Mouse (Mus musculus): ENCODE measurements around the gene Jam3. TPM values are rescaled to one million over a fixed set of nuclear protein-coding genes. Genes with fewer than 3 reads are reported as not detected.
"Not testable (repeated sequence)": the region's sequence is repeated elsewhere in the genome, so short reads cannot be mapped to it uniquely, and the experiment has no call there.

Jam3 gene
- polyA plus RNA-seq, 1 experiment from 2014 or later = not detected

DNA sequence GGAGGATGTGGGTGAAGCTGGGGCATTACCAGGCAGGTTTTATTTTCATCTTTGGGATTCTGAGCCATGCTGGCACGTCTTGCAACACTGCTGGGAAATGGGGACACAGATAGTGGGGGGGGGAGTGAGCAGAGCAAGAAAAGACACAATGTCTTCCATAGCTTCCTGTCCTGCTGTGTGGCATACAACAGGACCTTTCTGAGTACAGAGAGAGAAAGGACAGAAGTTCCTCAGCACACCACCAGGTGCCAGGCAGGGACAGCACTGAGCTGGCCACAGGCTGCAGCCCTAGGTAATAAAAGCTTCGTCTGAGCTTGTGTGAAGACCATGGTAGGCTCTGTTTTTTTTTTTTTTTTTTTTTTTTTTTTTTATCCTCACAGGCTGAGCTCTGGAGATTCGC is 25.3 kb upstream of the Jam3 start:
- Histone ChIP-seq H3K4me3 (ENCODE audit: inconsistent target) (no peak overlapping the region), H3K36me3 (ENCODE audit: inconsistent target) (no peaks in the 10 kb centered on the region), H3K27ac (no peak overlapping the region), H3K79me2 (ENCODE audit: inconsistent target) (no peaks in the 10 kb centered on the region)
- WGBS (ENCODE audit: missing documents) = 58% methylated on average over 3 of the region's 3 CpGs

DNA sequence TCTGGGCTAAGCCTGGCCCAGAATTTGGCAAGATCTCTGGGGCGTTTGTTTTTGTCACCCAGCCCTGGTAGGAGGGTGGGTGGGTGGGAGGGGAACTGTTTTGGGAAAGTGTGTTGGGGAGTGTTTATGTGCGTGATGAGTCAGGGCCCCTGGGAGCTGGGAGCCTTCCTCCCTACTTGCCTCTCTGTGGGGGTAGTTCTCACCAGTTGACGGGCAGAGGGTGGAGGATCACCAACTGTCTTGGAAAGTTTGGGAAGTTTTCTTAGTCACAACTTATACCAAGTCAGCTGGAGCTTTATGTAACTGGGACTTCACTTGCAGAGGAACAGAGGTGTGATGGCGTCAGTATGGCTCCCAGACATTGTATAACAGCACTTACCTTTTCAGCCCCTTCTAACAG is 23.7 kb upstream of the Jam3 start:
- H3K4me3 ChIP-seq (ENCODE audit: inconsistent target) = no peak overlapping the region
- H3K79me2 ChIP-seq (ENCODE audit: inconsistent target) = no peaks in the 10 kb centered on the region
- WGBS (ENCODE audit: missing documents) = 87% methylated on average over 4 of the region's 4 CpGs
- no peaks in the 10 kb centered on the region for H3K36me3 ChIP-seq (ENCODE audit: inconsistent target)
- no peak overlapping the region for H3K27ac ChIP-seq

DNA sequence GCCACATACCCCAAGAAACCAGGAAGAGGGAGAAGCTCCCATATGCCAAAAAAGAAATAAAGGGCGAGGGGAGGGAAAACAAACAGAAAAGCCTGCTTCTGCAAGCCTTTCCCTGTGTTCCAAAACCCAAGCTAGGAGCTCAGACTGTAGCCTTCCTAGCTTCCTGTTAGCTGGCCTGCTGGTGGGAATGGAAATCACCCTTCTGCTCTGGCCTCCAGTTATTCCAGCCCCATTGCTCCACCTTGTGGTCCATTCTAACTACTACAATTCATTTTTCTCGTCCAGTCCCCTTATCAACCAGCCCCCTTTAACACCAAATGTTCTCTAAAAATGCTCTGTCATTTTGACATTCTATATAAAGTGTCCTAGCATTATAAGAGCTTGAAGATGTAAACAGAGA is 20.9 kb upstream of the Jam3 start:
- 38% methylated on average over 2 of the region's 2 CpGs for whole genome bisulfite sequencing (ENCODE audit: missing documents)
- H3K79me2 ChIP-seq (ENCODE audit: inconsistent target) = no peaks in the 10 kb centered on the region
- no peak overlapping the region for H3K4me3 ChIP-seq (ENCODE audit: inconsistent target)
- no peak overlapping the region for H3K27ac ChIP-seq
- no peaks in the 10 kb centered on the region for H3K36me3 ChIP-seq (ENCODE audit: inconsistent target)

DNA sequence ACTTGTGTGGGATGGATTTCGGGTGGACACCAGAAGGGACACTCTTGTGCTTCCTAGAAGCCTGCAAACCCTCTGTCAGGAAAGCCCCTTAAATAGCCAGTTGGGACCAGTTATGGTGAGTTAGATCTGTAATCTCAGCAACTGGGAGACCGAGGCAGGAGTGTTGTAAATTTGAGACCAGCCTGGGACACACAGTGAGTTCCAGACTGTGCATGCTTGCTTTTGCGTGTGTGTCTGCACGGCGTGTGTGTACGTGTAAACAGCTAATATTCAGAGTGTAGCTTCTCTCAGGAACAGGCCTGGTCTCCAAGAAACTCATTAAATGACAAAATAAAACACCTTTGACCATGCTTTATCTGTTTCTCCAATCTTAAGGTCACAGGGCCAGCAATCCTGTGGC is 20.5 kb upstream of the Jam3 start:
- Histone ChIP-seq H3K4me3 (ENCODE audit: inconsistent target) (no peak overlapping the region), H3K36me3 (ENCODE audit: inconsistent target) (no peaks in the 10 kb centered on the region), H3K27ac (no peak overlapping the region), H3K79me2 (ENCODE audit: inconsistent target) (no peaks in the 10 kb centered on the region)
- WGBS (ENCODE audit: missing documents) = 91% methylated on average over 6 of the region's 6 CpGs

DNA sequence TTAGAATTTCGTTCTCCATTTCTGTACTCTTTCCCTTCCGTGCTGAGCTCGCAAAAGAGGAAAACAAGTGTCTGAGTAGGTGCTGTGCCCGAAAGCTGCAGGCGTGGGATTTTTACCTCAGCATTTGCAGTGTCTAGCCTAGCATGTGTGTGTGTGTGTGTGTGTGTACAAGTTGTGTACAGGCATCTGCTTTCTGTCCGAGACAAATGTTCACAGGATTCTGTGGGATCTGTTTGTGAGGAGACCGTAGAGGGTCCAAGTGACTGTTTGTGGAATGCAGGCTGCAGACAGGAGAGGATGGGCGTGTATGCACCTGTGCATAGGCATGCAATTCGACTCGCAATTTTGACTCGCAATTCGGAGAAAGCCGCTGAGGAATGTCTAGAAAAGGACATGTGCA is 20.0 kb upstream of the Jam3 start:
- no peak overlapping the region for H3K27ac ChIP-seq
- no peaks in the 10 kb centered on the region for H3K36me3 ChIP-seq (ENCODE audit: inconsistent target)
- 88% methylated on average over 13 of the region's 13 CpGs for WGBS (ENCODE audit: missing documents)
- H3K79me2 ChIP-seq (ENCODE audit: inconsistent target) = no peaks in the 10 kb centered on the region
- no peak overlapping the region for H3K4me3 ChIP-seq (ENCODE audit: inconsistent target)

DNA sequence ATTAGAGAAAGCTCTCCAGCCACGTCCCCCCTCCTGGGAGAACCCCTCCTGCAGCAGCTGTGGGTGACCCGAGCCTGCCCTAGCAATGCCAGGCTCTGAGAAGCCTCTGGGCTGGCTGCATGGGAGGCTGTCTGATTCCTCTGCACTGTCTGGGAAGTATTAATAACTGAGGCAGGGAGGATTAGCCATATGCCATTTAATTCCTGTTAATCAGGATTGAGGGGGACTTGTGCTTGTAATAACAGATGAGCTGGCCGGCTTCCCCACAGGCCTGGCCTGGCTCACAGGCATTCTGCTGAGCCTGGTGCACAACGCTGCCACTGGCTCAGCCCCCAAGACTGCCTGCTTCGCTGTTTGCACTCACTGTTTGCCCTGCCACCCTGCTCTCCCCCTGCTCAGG is 18.9 kb upstream of the Jam3 start:
- Histone ChIP-seq H3K27ac (no peak overlapping the region), H3K4me3 (ENCODE audit: inconsistent target) (no peak overlapping the region), H3K79me2 (ENCODE audit: inconsistent target) (no peaks in the 10 kb centered on the region), H3K36me3 (ENCODE audit: inconsistent target) (no peaks in the 10 kb centered on the region)
- WGBS (ENCODE audit: missing documents) = 91% methylated on average over 5 of the region's 5 CpGs

DNA sequence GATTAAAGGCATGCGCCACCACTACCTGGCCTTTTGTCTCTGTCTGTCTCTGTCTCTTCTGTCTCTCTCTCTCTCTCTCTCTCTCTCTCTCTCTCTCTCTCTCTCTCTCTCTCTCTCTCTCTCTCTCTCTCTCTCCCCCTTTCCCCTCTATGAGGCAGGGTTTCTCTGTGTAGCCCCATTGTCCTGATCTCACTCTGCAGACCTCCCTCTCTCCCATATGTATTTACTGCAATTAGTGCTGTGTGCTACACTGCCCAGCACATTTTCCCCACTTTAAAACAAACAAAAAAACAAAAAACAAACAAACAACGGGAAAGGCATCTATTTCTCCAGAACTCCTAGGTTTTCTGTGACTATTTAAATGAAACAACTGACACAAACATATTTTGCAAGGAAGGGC is 18.4 kb upstream of the Jam3 start:
- H3K27ac ChIP-seq = no peak overlapping the region
- no peaks in the 10 kb centered on the region for H3K36me3 ChIP-seq (ENCODE audit: inconsistent target)
- H3K4me3 ChIP-seq (ENCODE audit: inconsistent target) = no peak overlapping the region
- 96% methylated on average over 2 of the region's 2 CpGs for WGBS (ENCODE audit: missing documents)
- no peaks in the 10 kb centered on the region for H3K79me2 ChIP-seq (ENCODE audit: inconsistent target)

DNA sequence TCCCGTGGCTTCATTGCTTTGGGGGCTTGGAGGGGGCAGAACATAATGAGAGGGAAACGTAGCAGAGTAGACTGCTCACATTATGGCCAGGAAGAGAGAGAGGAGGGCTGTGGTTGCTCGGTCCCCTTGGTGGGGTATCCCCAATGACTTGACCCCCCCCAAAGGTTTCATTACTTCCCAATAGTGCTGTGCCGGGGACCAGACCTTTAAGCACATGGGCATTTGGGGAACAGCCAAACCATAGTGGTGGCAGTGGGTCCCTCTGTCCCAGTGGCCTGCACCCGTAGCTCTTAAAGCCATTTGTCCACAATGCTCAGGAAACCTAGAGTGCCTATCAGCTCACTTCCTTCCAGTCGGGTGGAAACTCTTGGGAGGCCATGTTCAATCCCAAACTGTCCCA is 17.6 kb upstream of the Jam3 start:
- 11% methylated on average over 6 of the region's 6 CpGs for WGBS (ENCODE audit: missing documents)
- no peak overlapping the region for H3K27ac ChIP-seq
- H3K36me3 ChIP-seq (ENCODE audit: inconsistent target) = no peaks in the 10 kb centered on the region
- H3K79me2 ChIP-seq (ENCODE audit: inconsistent target) = no peaks in the 10 kb centered on the region
- H3K4me3 ChIP-seq (ENCODE audit: inconsistent target) = no peak overlapping the region

DNA sequence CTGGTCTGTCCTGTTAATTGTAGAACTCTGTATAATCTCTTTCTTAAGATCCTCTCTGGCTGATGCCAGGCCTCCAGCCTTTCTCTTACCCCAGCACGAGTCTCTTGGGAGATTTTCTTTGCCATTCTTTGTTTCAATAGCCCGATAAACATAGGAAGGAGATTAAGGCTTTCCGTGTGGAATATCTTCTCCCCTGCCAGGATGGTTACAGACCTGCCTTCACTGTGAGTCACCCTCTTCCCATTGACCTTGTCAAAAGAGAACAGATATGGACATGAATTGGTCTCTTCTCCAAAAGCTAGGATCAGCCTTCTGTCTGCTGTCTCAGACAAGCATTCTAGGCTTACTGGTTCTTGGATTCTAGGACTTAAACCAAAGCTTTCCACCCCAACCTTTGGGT is 15.5 kb upstream of the Jam3 start:
- no peak overlapping the region for H3K4me3 ChIP-seq (ENCODE audit: inconsistent target)
- H3K36me3 ChIP-seq (ENCODE audit: inconsistent target) = no peaks in the 10 kb centered on the region
- WGBS (ENCODE audit: missing documents) = 94% methylated on average over 3 of the region's 3 CpGs
- no peak overlapping the region for H3K27ac ChIP-seq
- H3K79me2 ChIP-seq (ENCODE audit: inconsistent target) = no peaks in the 10 kb centered on the region

DNA sequence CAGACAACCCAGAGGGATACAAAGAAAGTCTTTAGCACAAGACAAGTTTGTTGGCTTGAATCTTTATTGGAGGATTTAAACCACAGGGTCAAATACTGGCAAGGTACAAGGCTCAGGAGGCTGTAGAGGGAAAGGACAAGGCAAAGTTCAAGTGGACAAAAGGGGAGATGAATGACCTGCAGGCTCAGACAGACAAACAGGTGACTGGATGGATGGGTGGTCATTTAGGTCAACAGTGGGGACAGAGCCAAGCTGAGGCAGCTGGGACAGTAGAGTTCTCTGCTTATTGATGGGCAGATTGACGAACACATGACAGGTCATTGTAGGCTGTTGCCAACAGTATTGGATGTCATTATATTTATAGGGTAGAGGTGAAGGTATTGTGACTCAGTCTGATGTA is 11.8 kb upstream of the Jam3 start:
- 91% methylated on average over 1 of the region's 1 CpGs for WGBS (ENCODE audit: missing documents)
- no peak overlapping the region for H3K4me3 ChIP-seq (ENCODE audit: inconsistent target)
- H3K36me3 ChIP-seq (ENCODE audit: inconsistent target) = no peaks in the 10 kb centered on the region
- H3K79me2 ChIP-seq (ENCODE audit: inconsistent target) = no peaks in the 10 kb centered on the region
- no peak overlapping the region for H3K27ac ChIP-seq

DNA sequence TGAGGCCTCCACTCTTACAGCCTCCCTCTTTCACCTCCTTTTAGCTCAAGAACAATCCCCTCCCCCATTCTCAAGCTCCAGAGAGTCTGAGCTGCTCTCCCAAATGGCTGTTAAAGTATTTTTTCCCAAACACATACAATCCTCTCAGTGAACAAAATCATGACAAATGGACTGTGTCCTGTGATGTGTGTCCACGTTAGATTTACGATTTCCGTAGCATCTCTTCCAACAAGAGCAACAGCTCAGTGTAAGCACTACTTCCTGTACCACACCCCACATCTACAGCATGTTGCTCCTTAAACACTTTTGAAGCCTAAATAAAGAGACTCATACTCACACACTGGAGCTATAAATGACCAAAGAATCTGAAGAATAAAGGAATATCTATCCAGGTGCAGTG is 10.4 kb upstream of the Jam3 start:
- no peak overlapping the region for H3K27ac ChIP-seq
- 93% methylated on average over 3 of the region's 3 CpGs for WGBS (ENCODE audit: missing documents)
- H3K4me3 ChIP-seq (ENCODE audit: inconsistent target) = no peak overlapping the region

DNA sequence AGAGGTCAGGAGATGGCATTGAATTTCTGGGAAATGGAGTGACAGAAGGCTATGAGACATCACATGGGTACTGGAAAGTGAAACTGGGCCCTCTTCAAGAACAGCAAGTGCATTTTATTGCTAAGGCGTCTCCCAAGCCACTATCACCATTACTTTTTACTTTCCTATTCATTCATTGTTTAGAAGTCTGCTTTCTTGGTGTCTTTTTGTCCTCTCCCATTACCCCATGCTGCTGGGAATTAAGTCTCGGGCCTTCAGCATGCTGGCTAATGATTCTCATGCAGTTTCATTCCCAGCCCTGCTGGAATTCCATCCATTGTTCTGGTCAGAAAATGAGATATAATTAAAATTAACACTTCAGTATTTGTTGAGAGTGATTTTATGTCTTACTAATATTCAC is 9.7 kb upstream of the Jam3 start:
- no peaks in the 10 kb centered on the region for H3K79me2 ChIP-seq (ENCODE audit: inconsistent target)
- no peaks in the 10 kb centered on the region for H3K36me3 ChIP-seq (ENCODE audit: inconsistent target)
- no peak overlapping the region for H3K27ac ChIP-seq
- H3K4me3 ChIP-seq (ENCODE audit: inconsistent target) = no peak overlapping the region
- WGBS (ENCODE audit: missing documents) = 95% methylated on average over 2 of the region's 2 CpGs

More for the DNA sequence above, 10.4 kb upstream of the Jam3 start:
- Histone ChIP-seq H3K36me3 (ENCODE audit: inconsistent target) (no peaks in the 10 kb centered on the region), H3K79me2 (ENCODE audit: inconsistent target) (no peaks in the 10 kb centered on the region)

DNA sequence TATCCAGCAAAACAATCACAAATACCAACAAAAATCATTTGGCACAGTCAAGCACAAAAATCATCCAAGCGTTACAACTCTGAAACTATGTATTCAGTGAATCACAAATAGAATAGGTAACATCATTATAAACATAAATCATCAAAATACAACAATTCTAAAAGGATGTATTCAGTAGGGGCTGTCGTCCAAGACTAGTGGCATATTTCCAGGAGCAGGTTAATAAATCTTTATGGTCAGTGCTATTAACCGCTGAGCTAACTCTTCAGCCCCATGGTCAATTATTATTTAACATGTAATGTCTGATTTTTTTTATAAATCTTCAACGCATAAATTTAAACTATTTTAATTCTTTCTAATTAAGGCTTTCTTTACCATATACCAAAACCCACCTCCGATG is 8.4 kb upstream of the Jam3 start:
- WGBS (ENCODE audit: missing documents) = 94% methylated on average over 5 of the region's 5 CpGs
- not testable (repeated sequence) for H3K36me3 ChIP-seq (ENCODE audit: inconsistent target); H3K4me3 ChIP-seq (ENCODE audit: inconsistent target); H3K27ac ChIP-seq; H3K79me2 ChIP-seq (ENCODE audit: inconsistent target)

DNA sequence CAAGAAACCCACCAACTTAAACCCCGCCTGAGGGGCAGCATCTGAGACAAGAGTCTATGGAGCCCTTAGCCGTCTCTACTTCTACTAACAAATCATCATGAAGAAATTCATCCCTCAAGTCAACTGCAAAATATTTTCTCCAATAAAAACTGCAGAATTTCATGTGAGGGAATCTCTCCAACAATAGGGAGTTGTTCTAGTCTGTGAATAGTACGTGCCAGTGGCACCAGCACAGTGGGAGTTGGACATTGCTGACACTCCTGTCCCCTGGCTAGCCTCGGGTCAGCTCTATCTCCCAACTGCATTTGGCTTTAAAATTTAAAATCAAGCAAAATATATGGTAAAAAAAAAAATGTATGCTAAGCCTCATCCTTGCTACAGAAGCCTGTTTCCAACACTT is 1.4 kb downstream of the Jam3 start:
- Histone ChIP-seq H3K36me3 (ENCODE audit: inconsistent target) (no peaks in the 10 kb centered on the region), H3K27ac (no peak overlapping the region), H3K4me3 (ENCODE audit: inconsistent target) (no peak overlapping the region), H3K79me2 (ENCODE audit: inconsistent target) (no peaks in the 10 kb centered on the region)
- 91% methylated on average over 4 of the region's 4 CpGs for WGBS (ENCODE audit: missing documents)

DNA sequence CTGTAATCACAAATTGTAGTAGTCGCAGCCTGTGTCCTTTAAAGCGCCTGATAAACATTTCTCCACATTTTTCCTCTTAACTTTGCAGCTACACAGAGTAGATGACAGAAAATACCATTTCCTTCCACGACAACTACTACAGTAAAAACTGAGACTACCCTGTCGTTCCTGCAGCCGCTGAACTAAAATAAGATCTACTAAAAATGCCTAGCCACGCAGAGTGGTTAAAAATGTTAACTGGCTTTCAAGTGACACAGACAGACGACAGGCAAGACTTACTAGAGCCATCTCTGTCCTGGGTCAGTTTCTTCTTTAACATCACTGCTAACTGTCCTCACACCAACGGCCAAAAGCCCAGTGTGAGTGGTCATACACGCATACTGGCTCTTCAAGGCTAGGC is 5.4 kb downstream of the Jam3 start:
- 70% methylated on average over 9 of the region's 9 CpGs for WGBS (ENCODE audit: missing documents)
- no peaks in the 10 kb centered on the region for H3K79me2 ChIP-seq (ENCODE audit: inconsistent target)
- no peaks in the 10 kb centered on the region for H3K36me3 ChIP-seq (ENCODE audit: inconsistent target)
- no peak overlapping the region for H3K27ac ChIP-seq
- no peak overlapping the region for H3K4me3 ChIP-seq (ENCODE audit: inconsistent target)

DNA sequence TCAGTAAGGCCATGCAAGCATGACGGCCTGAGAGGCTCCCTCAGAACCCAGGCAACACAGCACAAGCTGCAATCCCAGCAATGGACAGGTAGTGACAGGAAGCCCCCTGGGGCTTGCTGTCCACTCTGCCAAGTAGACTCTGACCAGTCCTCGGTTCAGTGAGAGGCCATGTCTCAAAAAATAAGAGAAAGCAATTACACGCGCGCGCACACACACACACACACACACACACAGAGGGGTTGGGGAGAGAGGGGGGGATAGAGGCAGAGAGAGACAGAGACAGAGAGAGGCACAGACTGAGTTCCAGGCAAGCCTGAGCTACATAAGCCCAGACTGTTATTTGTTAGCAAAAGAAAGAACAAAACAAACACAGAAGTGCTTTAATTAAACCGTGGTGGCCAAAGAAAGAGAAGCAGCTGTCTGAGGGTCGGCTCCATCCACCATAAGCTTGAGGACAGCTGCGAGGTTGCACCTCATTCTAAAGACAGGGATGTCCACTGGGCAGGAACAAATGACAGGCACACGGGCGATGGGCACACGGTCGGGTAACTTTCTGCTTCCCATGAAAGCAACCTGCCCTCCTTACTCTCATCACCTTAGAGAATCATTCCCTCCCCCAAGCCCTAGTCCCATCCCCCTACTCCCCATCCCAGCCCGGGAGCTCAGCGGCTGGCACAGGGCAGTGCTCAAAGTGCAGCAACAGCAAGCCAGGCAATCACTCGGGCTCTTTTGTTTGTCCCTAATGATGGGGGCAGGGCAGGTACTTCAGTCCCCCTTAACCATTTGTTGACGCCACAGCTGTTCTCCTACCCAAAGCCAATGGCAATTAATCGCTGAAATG is 6.4 kb downstream of the Jam3 start:
- no peak overlapping the region for H3K27ac ChIP-seq
- WGBS (ENCODE audit: missing documents) = 87% methylated on average over 18 of the region's 18 CpGs
- H3K79me2 ChIP-seq (ENCODE audit: inconsistent target) = no peaks in the 10 kb centered on the region
- no peaks in the 10 kb centered on the region for H3K36me3 ChIP-seq (ENCODE audit: inconsistent target)
- H3K4me3 ChIP-seq (ENCODE audit: inconsistent target) = no peak overlapping the region
